Mouse (Mus musculus) gastrocnemius, adult 2 months (tissue): Measurements from ENCODE around the gene Gna15. TPM values are rescaled to one million over a fixed set of nuclear protein-coding genes. Genes with fewer than 3 reads are reported as not detected.
A peak's percentile ranks its signal among the peaks of the same experiment; 100 is the strongest.

Source experiments
- DNase-seq: peaks from one replicate; pipeline ENCODE4 v3.0.0; 2022
- H3K27ac ChIP-seq: fragments of 200-600 bp; 2 replicates; pipeline ENCODE4 v1.8.1; 2022; ENCODE audit warnings: mild to moderate bottlenecking
- H3K4me3 ChIP-seq: fragments of 200-600 bp; 2 replicates; pipeline ENCODE4 v1.8.1; 2022; ENCODE audit warnings: mild to moderate bottlenecking, moderate library complexity
- CTCF ChIP-seq: fragments of 200-600 bp; IDR thresholded peaks from 2 replicates; pipeline ENCODE4 v1.8.1; 2022; ENCODE audit warnings: antibody characterized with exemption, mild to moderate bottlenecking, moderate library complexity
- intact Hi-C: fragments of 180-260 bp; cut with DNase I; formaldehyde crosslinking; loops from one replicate; pipeline ENCODE4 v1.15.1; 2025
- total RNA-seq, 2 experiments: library from RNA; stranded (reverse); gene quantifications; 2 replicates each; pipeline ENCODE4 v1.2.3; 2021

Gna15 gene
- total RNA-seq, 2 experiments from 2014 or later, result 0.26 to 0.53 TPM

- Histone ChIP-seq H3K4me3 (no peak overlapping the region), H3K27ac (no peak overlapping the region)
- intact Hi-C loops, result no loop called here
- TF ChIP-seq CTCF, result no peak
- peak; percentile 14 for DNase-seq
Observed at GRCm38 (mm10) chr10:81465265-81465645, 58.8 kb downstream of the Gna15 start.

- peak; percentile 73 for DNase-seq
- Histone ChIP-seq H3K4me3 (peak overlapping the region; percentile 57), H3K27ac (no peak overlapping the region)
- intact Hi-C loops, result no loop called here
- no peak for TF ChIP-seq CTCF
Observed at GRCm38 (mm10) chr10:81464405-81465264, 59.4 kb downstream of the Gna15 start.

GRCm38 (mm10) chr10:81463531-81463930 is 60.5 kb downstream of the Gna15 start:
- no peak overlapping the region for H3K27ac ChIP-seq
- peak; percentile 18 for DNase-seq
- TF ChIP-seq CTCF, result no peak
- intact Hi-C loops, result no loop called here
- H3K4me3 ChIP-seq, result no peak overlapping the region

GRCm38 (mm10) chr10:81462917-81463316 is 61.1 kb downstream of the Gna15 start:
- Histone ChIP-seq H3K4me3 (no peak overlapping the region), H3K27ac (no peak overlapping the region)
- intact Hi-C loops, result no loop called here
- no peak for TF ChIP-seq CTCF
- peak; percentile 11 for DNase-seq

- DNase-seq, result peak; percentile 14
- TF ChIP-seq CTCF, result no peak
- intact Hi-C loops, result no loop called here
- H3K4me3 ChIP-seq, result no peak overlapping the region
- H3K27ac ChIP-seq, result no peak overlapping the region
Observed at GRCm38 (mm10) chr10:81462415-81462804, 61.6 kb downstream of the Gna15 start.

GRCm38 (mm10) chr10:81461673-81462414 is 62.2 kb downstream of the Gna15 start:
- H3K27ac ChIP-seq, result no peak overlapping the region
- TF ChIP-seq CTCF, result no peak
- H3K4me3 ChIP-seq, result no peak overlapping the region
- DNase-seq, result peak; percentile 13
- intact Hi-C loops, result no loop called here

GRCm38 (mm10) chr10:81460951-81461350 is 63.1 kb downstream of the Gna15 start:
- intact Hi-C loops, result no loop called here
- H3K27ac ChIP-seq, result no peak overlapping the region
- no peak overlapping the region for H3K4me3 ChIP-seq
- DNase-seq, result no peak
- TF ChIP-seq CTCF, result no peak

GRCm38 (mm10) chr10:81460471-81460870 is 63.6 kb downstream of the Gna15 start:
- Histone ChIP-seq H3K27ac (no peak overlapping the region), H3K4me3 (no peak overlapping the region)
- intact Hi-C loops, result no loop called here
- DNase-seq, result no peak
- no peak for TF ChIP-seq CTCF

GRCm38 (mm10) chr10:81459399-81459798 is 64.6 kb downstream of the Gna15 start:
- no peak for DNase-seq
- intact Hi-C loops, result no loop called here
- H3K4me3 ChIP-seq, result no peak overlapping the region
- no peak for TF ChIP-seq CTCF
- H3K27ac ChIP-seq, result no peak overlapping the region

- Histone ChIP-seq H3K4me3 (no peak overlapping the region), H3K27ac (no peak overlapping the region)
- DNase-seq, result no peak
- TF ChIP-seq CTCF, result no peak
- intact Hi-C loops, result no loop called here
Observed at GRCm38 (mm10) chr10:81458267-81458666, 65.8 kb downstream of the Gna15 start.

GRCm38 (mm10) chr10:81457624-81458023 is 66.4 kb downstream of the Gna15 start:
- no peak for DNase-seq
- Histone ChIP-seq H3K4me3 (no peak overlapping the region), H3K27ac (no peak overlapping the region)
- intact Hi-C loops, result no loop called here
- TF ChIP-seq CTCF, result no peak

- no peak for TF ChIP-seq CTCF
- no peak overlapping the region for H3K27ac ChIP-seq
- intact Hi-C loops, result no loop called here
- no peak overlapping the region for H3K4me3 ChIP-seq
- DNase-seq, result no peak
Observed at GRCm38 (mm10) chr10:81456983-81457563, 67.0 kb downstream of the Gna15 start.
